Mouse (Mus musculus) urinary bladder, postnatal 4 days (tissue): Measurements from ENCODE around the gene Sacm1l.

Experiments used
- DNase-seq, 2 experiments: peaks; one replicate each; pipeline ENCODE4 v3.0.0; 2021 to 2022; ENCODE audit warnings: low spot score in 2 of 2

Gene Sacm1l

GRCm38 (mm10) chr9:123529392-123530157, at the start of gene Sacm1l:
Sacm1l (plus strand) TSS chr9:123529759.
- peak; percentile 98 to 99 for DNase-seq

- DNase-seq, result no peak
These were observed 49.7 kb upstream of the Sacm1l start for GRCm38 (mm10) chr9:123479876-123480252.

DNA sequence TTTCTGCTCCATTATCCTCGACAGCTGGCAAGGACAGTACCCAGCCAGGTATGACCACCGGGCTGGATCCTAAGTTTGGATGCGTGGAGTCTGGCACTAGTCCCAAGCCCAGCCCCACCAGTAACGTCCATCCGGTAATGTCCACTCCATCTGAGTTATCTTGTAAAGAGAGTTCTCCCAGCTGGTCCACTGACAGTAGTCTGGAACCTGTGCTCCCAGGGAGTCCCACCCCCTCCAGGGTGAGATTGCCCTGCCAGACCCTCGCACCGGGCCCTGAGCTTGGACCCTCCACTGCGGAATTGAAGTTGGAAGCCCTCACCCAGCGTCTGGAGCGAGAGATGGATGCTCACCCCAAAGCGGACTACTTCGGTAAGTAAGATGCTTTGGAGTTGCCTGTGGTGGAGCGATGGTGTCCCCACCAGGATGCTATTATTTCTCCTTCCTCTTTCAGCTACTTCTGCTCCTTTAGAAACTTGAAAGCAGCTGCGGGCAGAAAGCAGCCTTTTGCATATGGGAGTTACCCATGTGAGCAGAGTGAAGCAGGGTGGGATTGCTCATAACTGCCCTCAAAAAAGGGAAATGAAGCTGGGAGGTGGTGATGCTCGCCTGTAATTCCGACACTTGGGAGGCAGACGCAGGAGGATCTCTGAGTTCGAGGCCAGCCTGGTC, 49.2 kb upstream of the Sacm1l start:
- DNase-seq, result no peak

DNA sequence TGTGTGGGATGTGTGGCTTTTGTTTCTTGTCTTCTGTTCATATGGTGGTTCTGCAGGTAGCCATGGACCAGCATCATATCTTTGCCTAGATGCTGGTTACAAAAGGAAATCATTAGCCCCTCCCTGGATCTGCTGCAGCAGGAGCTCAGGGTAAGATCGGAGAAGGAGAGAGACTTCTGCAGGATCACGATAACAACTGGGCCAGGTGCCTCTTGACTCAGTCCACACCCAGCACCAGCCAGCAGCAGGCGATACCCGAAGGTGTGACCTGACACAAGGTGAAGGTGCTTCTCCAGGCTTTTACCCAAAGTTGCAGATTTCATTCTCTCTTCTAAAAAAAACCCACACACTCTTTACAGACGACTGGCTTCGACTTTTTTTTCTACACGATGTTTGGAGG, 48.4 kb upstream of the Sacm1l start:
- no peak for DNase-seq

GRCm38 (mm10) chr9:123483598-123483997, 46.0 kb upstream of the Sacm1l start:
- DNase-seq, result no peak

DNA sequence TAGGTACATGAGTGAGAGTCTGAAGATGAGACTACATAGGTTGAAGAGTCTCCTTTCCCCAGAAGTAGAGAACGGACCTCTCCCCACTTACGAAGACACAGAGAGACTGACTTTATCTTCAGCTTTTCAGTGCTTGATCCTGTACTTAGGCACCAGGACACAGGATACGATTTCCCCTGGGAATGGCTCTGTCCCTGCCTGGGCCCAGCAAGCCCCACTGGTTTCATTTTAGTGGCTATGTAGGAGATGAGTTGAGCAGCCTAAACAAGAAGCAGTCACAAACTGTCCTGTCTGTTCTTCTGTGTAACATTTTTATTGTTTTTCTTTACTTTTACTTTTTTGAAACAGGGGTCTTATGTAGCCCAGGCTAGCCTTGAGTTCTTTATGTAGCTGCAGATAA, 44.7 kb upstream of the Sacm1l start:
- no peak for DNase-seq

GRCm38 (mm10) chr9:123485561-123485960, 44.0 kb upstream of the Sacm1l start:
- no peak for DNase-seq

GRCm38 (mm10) chr9:123486635-123487034, 42.9 kb upstream of the Sacm1l start:
- no peak for DNase-seq

GRCm38 (mm10) chr9:123489073-123489472, 40.5 kb upstream of the Sacm1l start:
- DNase-seq, result no peak

- no peak for DNase-seq
These were observed 39.7 kb upstream of the Sacm1l start for GRCm38 (mm10) chr9:123489727-123490343.

DNA sequence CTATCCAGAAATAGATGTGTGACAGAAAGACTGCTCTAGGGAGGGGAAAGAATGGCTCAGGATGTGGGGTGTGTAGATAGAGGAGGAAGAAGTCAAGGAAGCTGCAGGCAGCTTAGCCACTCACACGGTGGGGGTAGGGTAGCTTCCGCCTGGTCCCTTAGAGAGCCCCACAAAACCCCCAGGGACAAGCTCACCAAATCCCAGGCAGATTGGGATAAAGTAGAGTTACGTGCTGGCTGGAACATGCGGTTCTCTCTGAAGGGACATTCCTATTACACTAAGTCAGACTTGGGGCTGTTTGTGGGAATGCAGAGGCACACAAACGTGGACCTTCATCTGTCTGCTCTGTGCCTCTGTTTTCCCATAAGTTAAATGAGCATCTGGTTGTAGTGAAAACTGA, 38.6 kb upstream of the Sacm1l start:
- no peak for DNase-seq

GRCm38 (mm10) chr9:123491917-123492585, 37.5 kb upstream of the Sacm1l start:
- DNase-seq, result no peak

DNA sequence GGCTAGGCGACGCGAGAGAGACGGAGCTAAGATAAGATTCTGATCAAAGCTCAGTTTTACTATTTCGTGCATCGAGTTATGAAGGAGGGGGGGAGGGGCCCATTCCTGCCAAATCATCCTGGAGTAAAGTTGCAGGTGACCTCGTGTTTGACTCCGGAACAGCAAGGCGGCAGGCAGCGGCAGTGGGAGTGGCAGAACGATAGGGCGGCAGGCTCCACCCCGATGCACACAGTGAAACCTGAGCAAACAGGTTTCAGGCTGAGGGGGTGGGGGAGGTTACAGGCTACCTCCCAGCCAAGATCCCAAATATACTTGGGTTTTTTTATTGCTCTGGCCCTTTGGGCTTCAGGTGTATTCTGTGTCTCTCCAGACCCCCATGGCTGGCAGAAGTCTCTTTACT, 32.9 kb upstream of the Sacm1l start:
- DNase-seq, result no peak

- no peak for DNase-seq
These were observed 31.7 kb upstream of the Sacm1l start for GRCm38 (mm10) chr9:123497906-123498305.

- no peak for DNase-seq
These were observed 29.1 kb upstream of the Sacm1l start for GRCm38 (mm10) chr9:123500480-123500879.

- DNase-seq, result no peak
These were observed 26.3 kb upstream of the Sacm1l start for GRCm38 (mm10) chr9:123503171-123503834.

DNA sequence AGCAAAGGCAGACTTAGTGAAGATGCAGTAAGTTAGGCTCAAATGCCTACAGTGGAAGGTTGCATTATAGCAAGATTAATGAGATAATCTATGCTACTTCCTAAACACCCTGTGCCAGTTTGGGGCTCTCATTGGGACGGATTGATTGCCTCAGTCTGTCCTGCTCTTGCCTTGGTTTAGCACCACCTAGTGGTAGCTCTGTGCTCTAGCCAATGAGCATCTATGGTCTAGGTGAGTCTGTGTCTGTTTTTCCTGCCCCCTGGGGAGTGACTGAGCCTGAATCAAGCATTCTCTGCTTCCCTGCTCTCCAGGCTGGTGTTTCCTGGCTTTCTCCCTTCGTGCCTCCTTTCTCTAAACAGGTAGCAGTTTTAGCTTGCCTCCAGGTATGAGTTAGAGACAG, 25.2 kb upstream of the Sacm1l start:
- no peak for DNase-seq

DNA sequence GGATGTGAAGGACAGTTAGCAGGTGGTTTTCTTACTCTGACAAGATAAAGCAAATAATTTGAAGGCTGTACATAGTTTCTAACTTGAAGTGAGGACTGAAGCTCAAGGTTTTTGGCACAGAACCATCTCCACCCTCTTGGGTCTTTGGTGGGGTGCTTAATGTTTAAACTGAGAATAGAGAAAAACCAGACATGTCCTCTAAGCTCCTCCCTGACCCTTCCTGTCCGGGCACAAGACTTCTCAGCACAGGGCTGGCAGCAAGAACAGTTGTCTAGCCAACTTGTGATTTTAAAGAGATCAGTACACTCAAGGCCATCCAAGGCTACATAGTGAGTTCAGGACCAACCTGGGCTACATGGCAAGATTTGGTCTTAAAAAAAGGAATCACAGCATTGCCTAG, 24.0 kb upstream of the Sacm1l start:
- DNase-seq, result no peak

DNA sequence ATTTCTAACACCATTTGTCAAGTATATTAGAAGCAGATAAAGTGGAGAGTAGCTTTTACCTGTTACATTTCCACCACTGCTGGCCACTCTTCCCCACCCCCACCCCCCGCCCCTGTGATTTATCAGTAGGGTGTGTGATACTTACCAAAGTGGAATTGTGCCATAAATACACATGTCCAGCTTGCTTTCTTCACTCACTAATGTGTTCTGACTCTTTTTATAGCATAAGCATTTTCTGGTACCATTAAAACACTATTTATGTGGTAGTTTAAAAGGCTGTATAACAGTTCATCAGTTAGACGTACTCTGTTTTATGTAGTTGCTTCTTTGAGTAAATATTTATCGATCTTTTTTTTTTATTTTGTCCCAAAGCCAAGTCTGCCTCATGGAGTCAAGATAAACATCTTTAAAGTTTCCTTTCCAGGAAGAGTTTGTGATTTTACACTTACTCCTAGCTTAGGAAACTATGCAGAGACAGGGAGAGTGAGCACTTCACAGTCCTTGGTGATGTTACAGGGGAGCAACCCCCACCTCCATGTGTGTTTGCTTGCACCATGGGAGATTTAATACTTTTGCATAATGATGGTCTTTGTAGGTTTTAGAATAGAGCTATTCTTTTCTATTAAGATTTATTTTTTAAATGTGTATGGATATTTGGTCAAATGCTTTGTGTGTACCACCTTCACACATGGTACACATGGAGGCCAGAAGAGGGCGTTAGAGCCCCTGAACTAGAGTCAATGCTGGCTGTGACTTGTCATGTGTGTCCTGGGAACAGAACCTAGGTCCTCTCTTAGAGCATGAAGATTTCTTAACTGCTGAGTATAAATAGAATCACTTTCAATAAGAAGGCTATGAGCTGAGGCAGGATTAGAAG, 23.1 kb upstream of the Sacm1l start:
- no peak for DNase-seq

DNA sequence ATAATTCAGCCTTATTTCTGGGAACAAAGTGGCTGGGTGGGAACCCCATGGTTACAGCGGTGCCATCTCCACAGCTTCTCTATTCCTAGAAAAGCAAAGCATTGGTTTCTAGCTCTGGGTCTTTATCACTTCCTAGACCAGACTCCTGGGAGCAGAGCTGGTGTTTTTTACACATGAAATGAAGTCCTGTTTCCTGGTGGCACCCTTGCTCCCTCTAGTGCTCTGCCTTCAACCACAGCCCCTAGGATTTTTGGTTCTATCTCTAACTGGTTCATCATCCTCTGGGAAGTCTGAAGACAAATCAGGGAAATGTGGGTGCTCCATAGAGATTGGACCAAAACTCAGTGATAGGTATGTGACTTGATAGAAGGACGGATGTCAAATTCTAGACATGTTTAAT, 22.2 kb upstream of the Sacm1l start:
- no peak for DNase-seq

DNA sequence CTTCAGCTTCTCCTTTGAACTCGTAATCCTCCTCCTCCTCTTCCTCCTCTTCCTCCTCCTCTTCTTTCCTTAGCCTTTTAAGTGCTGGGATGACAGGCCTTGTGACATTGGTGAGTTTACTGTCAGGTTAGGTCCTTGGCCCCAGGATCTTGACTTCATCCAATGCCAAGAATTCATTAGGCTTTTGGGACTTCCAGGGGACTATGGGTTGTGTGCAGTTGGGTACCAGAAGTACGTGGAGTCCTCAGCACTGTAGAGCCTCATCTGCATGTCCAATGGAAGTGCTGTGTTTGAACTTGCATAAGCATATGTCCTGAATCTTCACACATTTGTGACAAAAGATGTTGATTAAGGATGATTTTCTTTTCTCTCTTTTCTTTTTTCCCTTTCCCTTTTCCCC, 20.6 kb upstream of the Sacm1l start:
- DNase-seq, result no peak
